Mouse (Mus musculus) megakaryocyte, embryonic 14.5 days (primary cell): Measurements from ENCODE around the gene Slc27a3. TPM values are rescaled to one million over a fixed set of nuclear protein-coding genes. Genes with fewer than 3 reads are reported as not detected.

Experiments used
- H3K27me3 ChIP-seq: replicated peaks from 2 replicates; pipeline ENCODE3; 2012; ENCODE audit warnings: inconsistent platforms
- H3K36me3 ChIP-seq: replicated peaks from 2 replicates; pipeline ENCODE3; 2012; ENCODE audit warnings: low read length, inconsistent platforms, mixed read lengths
- H3K4me1 ChIP-seq: 2 replicates; pipeline ENCODE4 v1.6.1; 2012; ENCODE audit warnings: inconsistent platforms
- H3K4me3 ChIP-seq: replicated peaks from 2 replicates; pipeline ENCODE3; 2012; ENCODE audit warnings: moderate library complexity, mild to moderate bottlenecking, inconsistent platforms
- H3K9me3 ChIP-seq: 2 replicates; pipeline ENCODE4 v1.6.1; 2012; ENCODE audit warnings: inconsistent platforms
- FLI1 ChIP-seq: IDR thresholded peaks from 2 replicates; pipeline ENCODE4 v1.6.1; 2012; ENCODE audit warnings: low read length, inconsistent platforms, mixed read lengths
- GATA1 ChIP-seq: IDR thresholded peaks from 3 replicates; pipeline ENCODE4 v1.6.1; 2012; ENCODE audit warnings: mixed read lengths, low read length, inconsistent platforms, borderline replicate concordance
- polyA plus RNA-seq: library from polyadenylated mRNA; stranded (reverse); fragments of >175 nt; gene quantifications from 2 replicates; pipeline ENCODE4 v1.2.3, GENCODE M21; 2012; ENCODE audit warnings: low replicate concordance; ENCODE audit not compliant: insufficient read depth

Slc27a3 gene
- polyA plus RNA-seq, 1 experiment = 3.1 TPM

GRCm38 (mm10) chr3:90395629-90396028 is 5.9 kb upstream of the Slc27a3 start:
- TF ChIP-seq FLI1 = no peak
- TF ChIP-seq GATA1 = no peak
- peaks cover 98% of the 10 kb centered on the region for H3K36me3 ChIP-seq
- no peaks in the 10 kb centered on the region for H3K9me3 ChIP-seq
- H3K27me3 ChIP-seq = peaks cover 3% of the 10 kb centered on the region
- H3K4me3 ChIP-seq = no peak overlapping the region
- peaks cover 8% of the 10 kb centered on the region; the same call in 1 of the 2 replicates for H3K4me1 ChIP-seq

- TF ChIP-seq GATA1 (no peak), FLI1 (no peak)
- Histone ChIP-seq H3K36me3 (peaks cover 99% of the 10 kb centered on the region), H3K9me3 (no peaks in the 10 kb centered on the region), H3K4me1 (peaks cover 30% of the 10 kb centered on the region), H3K4me3 (no peak overlapping the region), H3K27me3 (peaks cover 31% of the 10 kb centered on the region)
Measured at GRCm38 (mm10) chr3:90392661-90393060, 2.9 kb upstream of the Slc27a3 start.

GRCm38 (mm10) chr3:90391941-90392340 is 2.2 kb upstream of the Slc27a3 start:
- peaks cover 99% of the 10 kb centered on the region for H3K36me3 ChIP-seq
- TF ChIP-seq GATA1 (no peak), FLI1 (no peak)
- H3K27me3 ChIP-seq = peaks cover 38% of the 10 kb centered on the region
- no peaks in the 10 kb centered on the region for H3K9me3 ChIP-seq
- peaks cover 30% of the 10 kb centered on the region for H3K4me1 ChIP-seq
- no peak overlapping the region for H3K4me3 ChIP-seq

GRCm38 (mm10) chr3:90391004-90391403 is 1.3 kb upstream of the Slc27a3 start:
- TF ChIP-seq GATA1 (no peak), FLI1 (no peak)
- Histone ChIP-seq H3K9me3 (no peaks in the 10 kb centered on the region), H3K4me3 (no peak overlapping the region), H3K4me1 (peaks cover 27% of the 10 kb centered on the region), H3K36me3 (peaks cover 99% of the 10 kb centered on the region), H3K27me3 (peaks cover 43% of the 10 kb centered on the region)

- Histone ChIP-seq H3K4me1 (peaks cover 25% of the 10 kb centered on the region), H3K4me3 (peak overlapping the region; percentile 89), H3K27me3 (peaks cover 43% of the 10 kb centered on the region), H3K36me3 (peaks cover 89% of the 10 kb centered on the region), H3K9me3 (no peaks in the 10 kb centered on the region)
- TF ChIP-seq GATA1 (no peak), FLI1 (no peak)
Measured at GRCm38 (mm10) chr3:90388726-90389510, 820 bp downstream of the Slc27a3 start.

DNA sequence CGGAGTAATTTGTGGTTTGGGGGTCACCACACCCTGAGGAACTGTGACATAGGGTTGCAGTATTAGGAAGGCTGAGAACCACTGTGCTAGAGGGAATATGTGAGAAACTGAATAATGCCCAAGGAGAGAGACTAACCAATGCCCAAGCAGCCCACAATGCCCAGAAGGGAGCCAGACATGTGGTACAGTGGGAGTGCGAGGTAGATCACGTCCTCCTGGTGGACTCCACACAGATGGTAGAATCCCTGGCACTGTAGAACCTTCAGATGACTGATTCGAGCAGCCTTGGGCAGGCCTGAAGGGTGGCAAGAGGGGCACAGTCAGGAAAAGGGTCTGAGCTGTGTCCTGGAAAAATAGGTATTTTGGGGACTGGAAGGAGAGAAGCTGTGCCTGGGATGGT is 1.5 kb downstream of the Slc27a3 start:
- H3K27me3 ChIP-seq = peaks cover 43% of the 10 kb centered on the region
- peaks cover 84% of the 10 kb centered on the region for H3K36me3 ChIP-seq
- H3K4me3 ChIP-seq = no peak overlapping the region
- H3K4me1 ChIP-seq = peaks cover 25% of the 10 kb centered on the region
- no peak for TF ChIP-seq GATA1
- no peak for TF ChIP-seq FLI1
- no peaks in the 10 kb centered on the region for H3K9me3 ChIP-seq

GRCm38 (mm10) chr3:90387483-90387882 is 2.3 kb downstream of the Slc27a3 start:
- no peaks in the 10 kb centered on the region for H3K9me3 ChIP-seq
- no peak for TF ChIP-seq GATA1
- no peak for TF ChIP-seq FLI1
- peaks cover 43% of the 10 kb centered on the region for H3K27me3 ChIP-seq
- H3K36me3 ChIP-seq = peaks cover 77% of the 10 kb centered on the region
- H3K4me1 ChIP-seq = peaks cover 25% of the 10 kb centered on the region
- H3K4me3 ChIP-seq = no peak overlapping the region

DNA sequence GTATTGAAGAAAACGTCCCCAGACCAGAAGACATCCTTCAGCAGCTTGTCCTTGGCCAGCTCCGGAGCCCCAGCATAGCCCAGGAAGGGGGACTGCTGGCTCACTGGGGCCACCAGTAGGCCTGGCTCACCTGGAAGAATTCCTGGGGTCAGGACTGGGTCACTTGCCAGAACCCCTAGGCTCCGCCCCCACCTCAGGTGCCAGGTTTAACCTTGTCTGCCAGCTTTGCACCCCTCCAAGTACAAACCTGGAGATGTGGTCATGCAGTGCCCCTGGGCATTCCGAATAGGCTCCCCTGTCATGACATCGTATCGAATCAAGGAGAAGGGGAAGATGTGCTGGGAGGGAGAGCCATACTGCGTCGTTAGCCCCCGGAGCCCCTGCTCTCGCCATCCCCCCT is 2.9 kb downstream of the Slc27a3 start:
- peaks cover 43% of the 10 kb centered on the region for H3K27me3 ChIP-seq
- peaks cover 71% of the 10 kb centered on the region for H3K36me3 ChIP-seq
- H3K9me3 ChIP-seq = no peaks in the 10 kb centered on the region
- no peak for TF ChIP-seq FLI1
- TF ChIP-seq GATA1 = no peak
- peaks cover 26% of the 10 kb centered on the region for H3K4me1 ChIP-seq
- H3K4me3 ChIP-seq = no peak overlapping the region

GRCm38 (mm10) chr3:90384851-90385375 is 4.8 kb downstream of the Slc27a3 start:
- Histone ChIP-seq H3K36me3 (peaks cover 52% of the 10 kb centered on the region), H3K27me3 (peaks cover 35% of the 10 kb centered on the region), H3K4me3 (no peak overlapping the region), H3K4me1 (peaks cover 22% of the 10 kb centered on the region), H3K9me3 (no peaks in the 10 kb centered on the region)
- TF ChIP-seq FLI1 = no peak
- no peak for TF ChIP-seq GATA1

- Histone ChIP-seq H3K4me3 (no peak overlapping the region), H3K9me3 (peaks cover 4% of the 10 kb centered on the region; the same call in 1 of the 2 replicates), H3K36me3 (peaks cover 41% of the 10 kb centered on the region), H3K4me1 (peaks cover 11% of the 10 kb centered on the region; the same call in 1 of the 2 replicates), H3K27me3 (peaks cover 24% of the 10 kb centered on the region)
- no peak for TF ChIP-seq FLI1
- no peak for TF ChIP-seq GATA1
Measured at GRCm38 (mm10) chr3:90383690-90384089, 6.0 kb downstream of the Slc27a3 start.
